Mouse (Mus musculus) stomach, embryonic 15.5 days (tissue): ENCODE data around the gene Gm3573. TPM values are rescaled to one million over a fixed set of nuclear protein-coding genes. Genes with fewer than 3 reads are reported as not detected.
"Not testable (repeated sequence)": the region's sequence is repeated elsewhere in the genome, so short reads cannot be mapped to it uniquely, and the experiment has no call there.

Experiments
- ATAC-seq: fragments of 200-750 bp; cut with Nextera tagmentation; 2 replicates; pipeline ENCODE4 v1.8.0; 2017; ENCODE audit warnings: low read depth, moderate number of reproducible peaks, moderate TSS enrichment; ENCODE audit not compliant: insufficient read depth, low FRiP score
- H3K27ac ChIP-seq: fragments of 300-500 bp; sonication (generic); 2 replicates; pipeline ENCODE4 v1.5.1; 2015; ENCODE audit warnings: mild to moderate bottlenecking, inconsistent platforms
- H3K27me3 ChIP-seq: fragments of 300-500 bp; sonication (generic); replicated peaks from 2 replicates; pipeline ENCODE4 v1.6.1; 2015; ENCODE audit warnings: inconsistent platforms
- H3K36me3 ChIP-seq: fragments of 300-500 bp; sonication (generic); 2 replicates; pipeline ENCODE4 v1.6.1; 2015; ENCODE audit warnings: inconsistent platforms
- H3K4me1 ChIP-seq: fragments of 300-500 bp; sonication (generic); 2 replicates; pipeline ENCODE4 v1.6.1; 2015; ENCODE audit warnings: inconsistent platforms
- H3K4me2 ChIP-seq: fragments of 300-500 bp; sonication (generic); 2 replicates; pipeline ENCODE4 v1.6.1; 2015; ENCODE audit warnings: mild to moderate bottlenecking, inconsistent platforms
- H3K4me3 ChIP-seq: fragments of 300-500 bp; sonication (generic); replicated peaks from 2 replicates; pipeline ENCODE4 v1.5.1; 2015; ENCODE audit warnings: inconsistent platforms
- H3K9ac ChIP-seq: fragments of 300-500 bp; sonication (generic); 2 replicates; pipeline ENCODE4 v1.6.1; 2015; ENCODE audit warnings: inconsistent platforms
- H3K9me3 ChIP-seq: fragments of 300-500 bp; sonication (generic); 2 replicates; pipeline ENCODE4 v1.6.1; 2016; ENCODE audit warnings: inconsistent platforms
- WGBS: fragments of 180-500 bp; shearing (Covaris S2); methylation state at CpG from one replicate; pipeline ENCODE4 v1.1.7; 2015; 5-methylcytosine and 5-hydroxymethylcytosine counted together
- polyA plus RNA-seq: library from polyadenylated mRNA; unstranded; fragments of >200 nt; fragmentation: Nextera tagmentation; extraction: Ambion mirVana; gene quantifications from 2 replicates; pipeline ENCODE4 v1.2.1, GENCODE M21; 2015

The Gm3573 gene
- not detected in 2 replicates for polyA plus RNA-seq

- H3K4me3 ChIP-seq, H3K36me3 ChIP-seq, ATAC-seq, H3K9me3 ChIP-seq, H3K27ac ChIP-seq, H3K4me1 ChIP-seq, H3K9ac ChIP-seq, H3K4me2 ChIP-seq, H3K27me3 ChIP-seq: not testable (repeated sequence)
- WGBS = no CpG with 5 or more reads among the region's 1 CpGs
These were observed at the start of gene Gm3573 for GRCm38 (mm10) chr14:42190691-42191090. TSS of gene Gm3573 (minus strand) at chr14:42190791.

GRCm38 (mm10) chr14:42216766-42217537 is 26.4 kb upstream of the Gm3573 start:
- H3K9me3 ChIP-seq, H3K9ac ChIP-seq, H3K27me3 ChIP-seq, H3K36me3 ChIP-seq, H3K27ac ChIP-seq, H3K4me1 ChIP-seq, ATAC-seq, H3K4me2 ChIP-seq, H3K4me3 ChIP-seq: not testable (repeated sequence)
- 77% methylated on average over 8 of the region's 10 CpGs for WGBS

- H3K4me2 ChIP-seq, H3K27ac ChIP-seq, H3K27me3 ChIP-seq, ATAC-seq, H3K4me1 ChIP-seq, H3K9me3 ChIP-seq, H3K4me3 ChIP-seq, H3K9ac ChIP-seq, H3K36me3 ChIP-seq: not testable (repeated sequence)
- WGBS = 85% methylated on average over 3 of the region's 3 CpGs
These were observed 6.7 kb downstream of the Gm3573 start for GRCm38 (mm10) chr14:42183936-42184335.

GRCm38 (mm10) chr14:42162522-42162921 is 28.1 kb downstream of the Gm3573 start, which contains the start of gene Gm17027:
TSS of gene Gm17027 (minus strand) at chr14:42162622.
- H3K27me3 ChIP-seq, H3K9me3 ChIP-seq, H3K36me3 ChIP-seq, H3K4me1 ChIP-seq, ATAC-seq, H3K4me3 ChIP-seq, H3K27ac ChIP-seq, H3K4me2 ChIP-seq, H3K9ac ChIP-seq: not testable (repeated sequence)
- WGBS = 79% methylated on average over 1 of the region's 2 CpGs

Other genes starting within 250 kb of the Gm3573 start
- gene 1700024B05Rik, start 246.8 kb downstream of the Gm3573 start, polyA plus RNA-seq = not detected in 2 replicates
- not detected in 2 replicates for gene Gm6401, start 222.9 kb downstream of the Gm3573 start, polyA plus RNA-seq
- not detected in 2 replicates for gene Gm3543, start 207.5 kb downstream of the Gm3573 start, polyA plus RNA-seq
- not detected in 2 replicates for gene Gm7951, start 73.4 kb downstream of the Gm3573 start, polyA plus RNA-seq
- gene Gm17027, start 28.2 kb downstream of the Gm3573 start, polyA plus RNA-seq = not detected in 2 replicates
- not detected in 2 replicates for gene Gm17026, start 69.3 kb upstream of the Gm3573 start, polyA plus RNA-seq
- gene Gm9611, start 106.6 kb upstream of the Gm3573 start, polyA plus RNA-seq = not detected in 2 replicates
- gene Gm7995, start 119.4 kb upstream of the Gm3573 start, polyA plus RNA-seq = not detected in 2 replicates
- not detected in 2 replicates for gene Gm8005, start 248.9 kb upstream of the Gm3573 start, polyA plus RNA-seq